Mouse (Mus musculus): ENCODE measurements at regions not wholly inside any gene's neighbourhood (a gene's known extent, or its start where the extent isn't known, plus 50 kb on each side); places are given as distances from the start of the nearest gene placed in this dataset.

- peak; percentile 6 for DNase-seq
These were observed 302.2 kb downstream of the 1500009L16Rik start for GRCm38 (mm10) chr10:84024901-84025300.

- no peak for DNase-seq
These were observed 304.1 kb downstream of the 1500009L16Rik start for GRCm38 (mm10) chr10:84026798-84027197.

GRCm38 (mm10) chr10:84036131-84036877 lies 313.6 kb downstream of the 1500009L16Rik start:
- no peak for DNase-seq

- DNase-seq: no peak
These were observed 326.0 kb downstream of the 1500009L16Rik start for GRCm38 (mm10) chr10:84048706-84049105.

GRCm38 (mm10) chr10:84052696-84053095 lies 330.0 kb downstream of the 1500009L16Rik start:
- no peak for DNase-seq

- DNase-seq: peak; percentile 12
These were observed 332.1 kb downstream of the 1500009L16Rik start for GRCm38 (mm10) chr10:84054551-84055336.

- DNase-seq: no peak
These were observed 332.9 kb downstream of the 1500009L16Rik start for GRCm38 (mm10) chr10:84055402-84056167.

- DNase-seq: peak; percentile 49
These were observed 333.9 kb downstream of the 1500009L16Rik start for GRCm38 (mm10) chr10:84056323-84057169.

GRCm38 (mm10) chr10:84058301-84058700 lies 335.6 kb downstream of the 1500009L16Rik start:
- DNase-seq: no peak

GRCm38 (mm10) chr10:84059646-84060491 lies 337.2 kb downstream of the 1500009L16Rik start:
- no peak for DNase-seq

GRCm38 (mm10) chr10:84060492-84061218 lies 338.0 kb downstream of the 1500009L16Rik start:
- peak; percentile 84 for DNase-seq

GRCm38 (mm10) chr10:84067052-84067650 lies 344.5 kb downstream of the 1500009L16Rik start:
- DNase-seq: no peak

GRCm38 (mm10) chr10:84069806-84070205 lies 347.1 kb downstream of the 1500009L16Rik start:
- DNase-seq: no peak

GRCm38 (mm10) chr10:84072866-84073483 lies 350.3 kb downstream of the 1500009L16Rik start:
- no peak for DNase-seq

- DNase-seq: peak; percentile 11
These were observed 352.9 kb downstream of the 1500009L16Rik start for GRCm38 (mm10) chr10:84075581-84075980.

- no peak for DNase-seq
These were observed 357.6 kb downstream of the 1500009L16Rik start for GRCm38 (mm10) chr10:84080236-84080635.

GRCm38 (mm10) chr10:84081673-84082072 lies 358.7 kb downstream of the Nuak1 start:
- no peak for DNase-seq

GRCm38 (mm10) chr10:84087528-84087927 lies 352.9 kb downstream of the Nuak1 start:
- DNase-seq: no peak

GRCm38 (mm10) chr10:84087929-84088328 lies 352.5 kb downstream of the Nuak1 start:
- DNase-seq: no peak
